Mouse (Mus musculus) retina, adult 2 months (tissue): ENCODE data around the gene Yipf2.
"Not testable (repeated sequence)": the region's sequence is repeated elsewhere in the genome, so short reads cannot be mapped to it uniquely, and the experiment has no call there.

ENCODE experiments used
- DNase-seq: peaks from one replicate; pipeline ENCODE4 v3.0.0-alpha.2; 2012; ENCODE audit warnings: low read depth, low spot score

The Yipf2 gene

GRCm38 (mm10) chr9:21559151-21559550, 33.5 kb downstream of the Yipf2 start:
- no peak for DNase-seq

DNA sequence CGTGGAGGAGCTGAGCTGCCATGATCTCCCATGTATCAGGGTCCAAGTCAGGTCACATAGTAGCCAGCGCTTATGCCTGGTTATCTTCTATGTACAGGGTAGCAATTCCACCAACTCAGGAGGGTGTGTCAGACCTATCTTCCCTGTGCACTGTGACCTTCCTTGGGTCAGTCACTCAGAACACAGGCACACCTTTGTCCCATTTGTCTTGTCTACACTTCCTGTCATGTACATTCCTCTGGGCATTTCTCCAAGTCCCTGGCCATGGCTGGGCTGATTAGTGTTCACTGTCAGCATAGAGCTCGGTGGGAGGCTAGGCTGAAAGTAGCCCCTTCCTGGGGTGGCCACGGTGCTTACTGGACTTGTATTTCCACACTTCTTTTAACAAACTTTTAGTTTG, 34.3 kb downstream of the Yipf2 start:
- no peak for DNase-seq

- DNase-seq, result no peak
Observed at GRCm38 (mm10) chr9:21557556-21557955, 35.1 kb downstream of the Yipf2 start.

DNA sequence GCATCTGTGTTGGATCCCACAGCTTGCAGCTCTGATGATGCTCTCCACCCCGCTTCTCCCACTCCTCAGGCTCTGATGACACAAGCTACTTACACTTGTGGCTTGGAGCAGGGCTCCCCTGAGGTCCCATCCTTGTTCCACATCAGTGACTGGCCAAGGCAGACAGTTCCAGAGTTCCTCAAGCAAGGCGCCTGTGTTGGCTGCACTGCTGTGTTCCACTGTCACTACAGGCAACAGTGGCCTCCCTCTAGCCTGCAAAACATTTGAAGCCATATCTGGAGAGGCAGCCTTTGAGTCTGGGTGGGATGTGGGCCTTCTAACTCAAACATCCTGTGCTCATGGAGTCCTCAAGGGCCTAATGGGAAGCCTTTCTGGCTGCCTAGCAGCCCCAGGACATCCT, 35.6 kb downstream of the Yipf2 start:
- no peak for DNase-seq

DNA sequence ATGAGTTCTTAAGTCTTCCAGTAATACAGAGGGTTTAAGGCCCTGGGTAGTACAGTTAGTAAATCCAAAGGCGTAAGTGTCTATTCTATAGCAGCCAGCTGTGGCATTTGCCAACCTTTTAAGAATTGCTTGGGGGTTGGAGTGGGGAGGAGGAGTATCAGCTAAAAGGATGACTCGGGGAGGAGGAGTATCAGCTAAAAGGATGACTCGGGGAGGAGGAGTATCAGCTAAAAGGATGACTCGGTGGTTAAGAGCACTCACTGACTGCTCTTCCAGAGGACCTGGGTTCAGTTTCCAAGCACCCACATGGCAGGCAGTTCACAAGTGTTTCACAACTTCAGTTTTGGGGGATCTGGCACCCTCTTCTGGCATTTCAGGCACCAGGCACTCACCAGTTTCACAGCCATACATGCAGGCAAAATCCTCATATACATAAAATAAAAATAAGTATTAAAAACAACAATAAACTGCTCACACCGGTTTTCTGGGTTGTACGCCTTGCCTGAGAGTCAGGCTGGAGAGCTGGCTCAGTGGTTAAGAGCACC, 37.4 kb downstream of the Yipf2 start:
- DNase-seq, result no peak

- no peak for DNase-seq
Observed at GRCm38 (mm10) chr9:21553607-21554273, 38.9 kb downstream of the Yipf2 start.

- no peak for DNase-seq
Observed at GRCm38 (mm10) chr9:21551049-21551448, 41.6 kb downstream of the Yipf2 start.

GRCm38 (mm10) chr9:21547075-21547941, 45.3 kb downstream of the Yipf2 start:
- peak; percentile 33 for DNase-seq

- DNase-seq, result no peak
Observed at GRCm38 (mm10) chr9:21546789-21547074, 45.9 kb downstream of the Yipf2 start, which contains the start of gene Carm1. Carm1 (plus strand) TSS chr9:21546894.

- peak; percentile 96 for DNase-seq
Observed at GRCm38 (mm10) chr9:21545916-21546788, 46.5 kb downstream of the Yipf2 start.

DNA sequence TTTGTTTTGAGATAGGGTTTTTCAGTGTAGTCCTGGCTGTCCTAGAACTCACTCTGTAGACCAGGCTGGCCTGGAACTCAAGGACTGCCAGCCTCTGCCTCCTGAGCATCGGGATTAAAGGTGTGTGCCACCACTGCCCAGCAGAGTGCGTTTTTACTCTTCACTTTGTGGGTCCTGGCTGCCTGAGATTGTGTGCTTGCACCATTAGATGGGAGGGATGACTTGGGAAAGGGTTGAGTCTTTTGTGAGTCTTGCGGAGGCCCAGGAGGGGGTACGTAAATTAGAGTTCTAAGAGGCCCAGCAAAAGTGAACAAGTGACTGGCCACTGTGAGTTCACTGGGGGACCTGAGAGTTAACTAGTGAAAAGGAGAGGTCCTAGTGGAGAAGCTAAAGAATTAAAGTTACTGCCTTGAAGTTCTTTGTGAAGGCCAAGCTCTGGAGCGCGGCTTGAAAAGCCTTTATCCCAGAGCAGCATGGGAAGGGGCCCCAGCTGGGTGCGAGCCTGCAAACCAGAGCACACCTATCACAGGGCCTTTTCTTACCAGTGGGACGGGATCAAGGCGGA, 47.2 kb downstream of the Yipf2 start:
- no peak for DNase-seq

- not testable (repeated sequence) for DNase-seq
Observed at GRCm38 (mm10) chr9:21542001-21542400, 50.6 kb downstream of the Yipf2 start.

DNA sequence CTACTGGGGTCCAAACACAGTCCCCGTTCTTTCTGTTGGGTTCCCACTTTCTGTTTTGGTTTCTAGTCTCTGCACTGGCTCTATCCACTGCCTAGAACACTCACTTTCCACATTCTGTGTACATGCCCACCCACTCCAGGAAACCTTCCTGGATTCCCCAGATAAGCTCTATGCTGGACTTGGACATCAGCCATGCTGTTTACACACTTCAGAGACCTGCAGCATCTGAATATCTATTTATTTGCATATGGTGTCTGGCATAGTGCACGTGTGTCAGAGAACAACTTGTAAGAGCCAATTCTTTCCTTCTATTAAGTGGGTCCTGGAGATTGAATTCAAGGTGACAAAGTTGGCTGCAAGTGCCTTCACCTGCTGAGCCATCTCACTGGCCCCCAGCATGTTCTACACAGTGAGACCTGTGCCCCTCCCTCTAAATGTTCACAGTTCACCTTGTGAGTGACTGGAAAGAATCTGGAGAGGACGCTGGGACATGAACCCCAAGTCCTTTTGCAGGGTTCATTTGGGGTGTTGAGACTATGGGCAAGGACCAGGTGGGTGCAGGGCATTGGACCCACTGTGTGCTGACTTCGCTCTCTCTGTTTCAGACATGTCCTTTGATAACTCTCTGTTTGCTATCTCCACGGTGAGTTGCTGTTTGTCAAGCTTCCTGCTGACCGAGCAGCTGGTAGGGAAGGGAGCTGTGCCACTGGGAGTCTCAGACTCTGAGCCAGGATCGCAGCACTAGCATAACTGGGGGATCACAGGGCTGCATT, 52.5 kb downstream of the Yipf2 start:
- no peak for DNase-seq
